Mouse (Mus musculus): ENCODE measurements around the gene Prima1. TPM values are rescaled to one million over a fixed set of nuclear protein-coding genes. Genes with fewer than 3 reads are reported as not detected.

The Prima1 gene
- polyA plus RNA-seq, 1 experiment from 2014 or later, result 0.25 TPM

DNA sequence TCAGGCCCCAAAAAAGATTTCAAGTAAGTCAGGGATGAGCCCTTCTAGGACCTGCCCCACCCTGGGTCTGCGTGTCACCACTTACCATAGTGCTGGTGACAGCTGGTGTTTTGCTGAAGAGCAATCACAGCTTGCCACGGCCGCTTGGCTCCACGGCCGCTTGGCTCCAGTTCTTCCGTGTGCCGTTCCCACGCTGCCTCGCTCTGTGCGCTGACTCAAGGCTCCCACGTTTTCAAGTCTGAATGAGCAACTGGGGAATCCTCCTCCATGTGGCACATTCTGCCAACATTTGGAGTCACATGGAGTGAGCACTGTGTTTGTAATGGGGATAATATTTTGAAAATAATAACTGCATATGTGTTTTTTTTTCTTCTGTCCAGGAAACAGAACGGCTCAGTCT lies 52.2 kb downstream of the Prima1 start:
- Histone ChIP-seq H3K4me2 (no peak overlapping the region), H3K4me1 (replicated peaks) (peaks cover 15% of the 10 kb centered on the region), H3K27ac (no peak overlapping the region), H3K9ac (no peak overlapping the region), H3K36me3 (no peaks in the 10 kb centered on the region), H3K9me3 (replicated peaks) (no peaks in the 10 kb centered on the region), H3K27me3 (0 out of 2 replicates have a peak, but pooled peaks cover 8% of the 10 kb centered on the region), H3K4me3 (no peak overlapping the region)
- ATAC-seq (replicated peaks; ENCODE audit: insufficient number of reproducible peaks, insufficient read depth, low FRiP score, low read depth), result no peak
- 51% methylated on average over 12 of the region's 12 CpGs for WGBS

GRCm38 (mm10) chr12:103188223-103188622 lies 53.7 kb downstream of the Prima1 start:
- peak; percentile 71 for ATAC-seq (replicated peaks; ENCODE audit: insufficient number of reproducible peaks, insufficient read depth, low FRiP score, low read depth)
- WGBS, result 38% methylated on average over 8 of the region's 8 CpGs
- Histone ChIP-seq H3K27me3 (0 out of 2 replicates have a peak, but pooled peaks cover 3% of the 10 kb centered on the region), H3K9me3 (replicated peaks) (no peaks in the 10 kb centered on the region), H3K27ac (no peak overlapping the region), H3K36me3 (no peaks in the 10 kb centered on the region), H3K4me2 (no peak overlapping the region), H3K4me1 (replicated peaks) (peaks cover 15% of the 10 kb centered on the region), H3K9ac (no peak overlapping the region), H3K4me3 (no peak overlapping the region)

- Histone ChIP-seq H3K36me3 (no peaks in the 10 kb centered on the region), H3K4me1 (replicated peaks) (peaks cover 15% of the 10 kb centered on the region), H3K9ac (no peak overlapping the region), H3K9me3 (replicated peaks) (no peaks in the 10 kb centered on the region), H3K4me2 (no peak overlapping the region), H3K27me3 (no peaks in the 10 kb centered on the region), H3K4me3 (no peak overlapping the region), H3K27ac (no peak overlapping the region)
- no peak for ATAC-seq (replicated peaks; ENCODE audit: insufficient number of reproducible peaks, insufficient read depth, low FRiP score, low read depth)
- WGBS, result 81% methylated on average over 7 of the region's 7 CpGs
These were observed 54.9 kb downstream of the Prima1 start for GRCm38 (mm10) chr12:103187020-103187419.

DNA sequence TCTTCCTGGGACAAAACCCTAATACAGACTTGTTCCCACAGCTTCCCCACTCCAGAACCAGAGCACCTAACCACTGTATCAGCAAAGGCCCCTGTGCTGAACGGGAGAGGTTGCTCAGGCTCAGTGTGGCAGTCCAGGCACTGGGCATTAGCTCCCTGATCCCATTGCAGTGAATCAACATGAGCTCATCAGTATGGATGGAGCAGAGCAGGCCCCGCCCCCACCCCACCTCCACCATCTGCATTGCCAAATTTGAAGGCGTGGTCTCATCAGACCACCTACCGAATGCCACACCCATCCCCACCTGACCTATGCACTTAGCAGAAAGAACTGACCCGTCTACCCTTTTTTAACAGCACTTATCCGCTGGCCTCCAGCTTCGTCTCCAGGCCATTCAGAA lies 58.9 kb downstream of the Prima1 start:
- whole genome bisulfite sequencing, result 21% methylated on average over 7 of the region's 7 CpGs
- Histone ChIP-seq H3K9me3 (replicated peaks) (no peaks in the 10 kb centered on the region), H3K4me1 (replicated peaks) (peaks cover 4% of the 10 kb centered on the region), H3K27ac (no peak overlapping the region), H3K27me3 (no peaks in the 10 kb centered on the region), H3K9ac (no peak overlapping the region), H3K4me2 (no peak overlapping the region), H3K36me3 (no peaks in the 10 kb centered on the region), H3K4me3 (no peak overlapping the region)
- ATAC-seq (replicated peaks; ENCODE audit: insufficient number of reproducible peaks, insufficient read depth, low FRiP score, low read depth), result no peak

- Histone ChIP-seq H3K4me2 (no peak overlapping the region), H3K4me3 (no peak overlapping the region)
- ATAC-seq (replicated peaks; ENCODE audit: insufficient number of reproducible peaks, insufficient read depth, low FRiP score, low read depth), result no peak
These were observed 73.1 kb downstream of the Prima1 start for GRCm38 (mm10) chr12:103168892-103169291.

GRCm38 (mm10) chr12:103164101-103165030 lies 77.6 kb downstream of the Prima1 start:
- Histone ChIP-seq H3K9ac (no peak overlapping the region), H3K36me3 (no peaks in the 10 kb centered on the region), H3K27ac (no peak overlapping the region), H3K4me1 (replicated peaks) (no peaks in the 10 kb centered on the region), H3K27me3 (0 out of 2 replicates have a peak, but pooled peaks cover under 1% of the 10 kb centered on the region), H3K9me3 (replicated peaks) (no peaks in the 10 kb centered on the region), H3K4me3 (no peak overlapping the region), H3K4me2 (no peak overlapping the region)
- 71% methylated on average over 14 of the region's 14 CpGs for WGBS
- no peak for ATAC-seq (replicated peaks; ENCODE audit: insufficient number of reproducible peaks, insufficient read depth, low FRiP score, low read depth)

More at GRCm38 (mm10) chr12:103168892-103169291, 73.1 kb downstream of the Prima1 start:
- Histone ChIP-seq H3K27ac (no peak overlapping the region), H3K36me3 (no peaks in the 10 kb centered on the region), H3K9me3 (replicated peaks) (no peaks in the 10 kb centered on the region), H3K9ac (no peak overlapping the region), H3K27me3 (no peaks in the 10 kb centered on the region), H3K4me1 (replicated peaks) (peaks cover 7% of the 10 kb centered on the region)
- WGBS, result 62% methylated on average over 12 of the region's 12 CpGs

DNA sequence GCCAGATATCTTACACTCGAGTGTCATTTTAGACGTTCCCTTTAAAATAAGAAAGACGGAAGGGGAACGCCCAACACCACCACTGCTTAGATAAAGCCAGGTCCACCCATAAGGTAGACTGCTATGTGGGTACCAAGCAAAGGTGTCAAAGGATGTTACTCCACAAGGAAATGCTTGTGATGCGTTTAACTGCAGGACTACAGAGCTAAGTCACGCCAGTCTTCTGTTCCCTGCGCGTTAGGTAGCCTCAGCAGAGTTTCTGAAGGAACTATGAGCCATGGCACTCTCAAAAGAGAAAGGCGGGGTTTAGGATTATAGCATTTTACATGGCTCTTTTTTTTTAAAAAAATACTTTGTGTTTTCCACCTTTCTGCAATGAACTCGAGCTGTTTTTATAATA lies 78.4 kb downstream of the Prima1 start:
- Histone ChIP-seq H3K27me3 (peaks cover 8% of the 10 kb centered on the region; the same call in 1 of the 2 replicates), H3K4me3 (no peak overlapping the region), H3K9ac (no peak overlapping the region), H3K4me1 (replicated peaks) (no peaks in the 10 kb centered on the region), H3K27ac (no peak overlapping the region), H3K9me3 (replicated peaks) (no peaks in the 10 kb centered on the region), H3K36me3 (no peaks in the 10 kb centered on the region), H3K4me2 (no peak overlapping the region)
- 75% methylated on average over 10 of the region's 10 CpGs for WGBS
- no peak for ATAC-seq (replicated peaks; ENCODE audit: insufficient number of reproducible peaks, insufficient read depth, low FRiP score, low read depth)

DNA sequence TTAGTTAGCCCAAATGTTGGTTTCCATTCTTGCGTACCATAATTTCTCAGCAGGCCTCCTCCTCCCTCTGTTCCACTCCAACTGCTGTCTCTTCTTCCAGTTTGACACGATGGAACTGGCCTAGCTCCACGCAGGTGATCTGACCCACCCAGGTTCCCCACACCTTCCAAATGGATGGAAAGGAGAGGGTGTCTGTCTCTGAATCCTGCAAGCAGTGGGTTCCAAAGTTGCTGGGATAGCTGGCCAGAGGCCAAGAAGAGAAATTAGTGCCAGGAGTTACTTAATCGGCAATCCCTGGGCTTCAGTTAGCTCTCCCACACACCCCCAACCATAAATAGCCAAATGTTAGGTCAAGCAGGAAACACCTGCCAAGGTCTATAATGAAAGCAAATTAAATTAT lies 81.2 kb downstream of the Prima1 start:
- 80% methylated on average over 4 of the region's 4 CpGs for WGBS
- Histone ChIP-seq H3K4me1 (replicated peaks) (no peaks in the 10 kb centered on the region), H3K9me3 (replicated peaks) (no peaks in the 10 kb centered on the region), H3K4me2 (no peak overlapping the region), H3K9ac (no peak overlapping the region), H3K4me3 (no peak overlapping the region), H3K27me3 (peaks cover 8% of the 10 kb centered on the region; the same call in 1 of the 2 replicates), H3K27ac (no peak overlapping the region), H3K36me3 (no peaks in the 10 kb centered on the region)
- no peak for ATAC-seq (replicated peaks; ENCODE audit: insufficient number of reproducible peaks, insufficient read depth, low FRiP score, low read depth)

DNA sequence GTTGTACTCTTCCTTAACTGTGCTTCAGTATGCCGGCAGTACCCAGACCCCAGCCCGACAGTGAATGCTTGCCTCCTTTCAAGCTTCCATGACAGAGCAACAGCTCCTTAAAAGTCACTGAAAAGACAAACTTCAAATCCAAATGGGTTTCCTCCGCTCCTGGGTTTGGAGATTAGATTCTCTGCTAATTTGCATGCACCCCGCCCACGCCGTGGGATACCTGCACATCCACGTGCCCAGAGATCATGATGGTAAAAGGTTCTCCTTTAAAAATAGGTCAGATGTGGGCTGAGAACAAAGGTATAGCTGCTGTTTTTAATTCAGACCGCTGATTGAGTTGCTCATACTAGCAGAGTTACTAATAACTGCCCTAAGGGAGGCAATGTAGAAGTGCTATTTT lies 82.9 kb downstream of the Prima1 start:
- no peak for ATAC-seq (replicated peaks; ENCODE audit: insufficient number of reproducible peaks, insufficient read depth, low FRiP score, low read depth)
- Histone ChIP-seq H3K9me3 (replicated peaks) (no peaks in the 10 kb centered on the region), H3K27ac (no peak overlapping the region), H3K4me3 (no peak overlapping the region), H3K4me1 (replicated peaks) (no peaks in the 10 kb centered on the region), H3K9ac (no peak overlapping the region), H3K36me3 (no peaks in the 10 kb centered on the region), H3K27me3 (peaks cover 8% of the 10 kb centered on the region; the same call in 1 of the 2 replicates), H3K4me2 (no peak overlapping the region)
- WGBS, result 68% methylated on average over 8 of the region's 8 CpGs

- Histone ChIP-seq H3K36me3 (no peaks in the 10 kb centered on the region), H3K9ac (no peak overlapping the region), H3K9me3 (replicated peaks) (no peaks in the 10 kb centered on the region), H3K4me3 (no peak overlapping the region), H3K27ac (no peak overlapping the region), H3K27me3 (peaks cover 8% of the 10 kb centered on the region; the same call in 1 of the 2 replicates), H3K4me2 (no peak overlapping the region), H3K4me1 (replicated peaks) (no peaks in the 10 kb centered on the region)
- WGBS, result 50% methylated on average over 18 of the region's 18 CpGs
- no peak for ATAC-seq (replicated peaks; ENCODE audit: insufficient number of reproducible peaks, insufficient read depth, low FRiP score, low read depth)
These were observed 84.6 kb downstream of the Prima1 start for GRCm38 (mm10) chr12:103157129-103157910.

DNA sequence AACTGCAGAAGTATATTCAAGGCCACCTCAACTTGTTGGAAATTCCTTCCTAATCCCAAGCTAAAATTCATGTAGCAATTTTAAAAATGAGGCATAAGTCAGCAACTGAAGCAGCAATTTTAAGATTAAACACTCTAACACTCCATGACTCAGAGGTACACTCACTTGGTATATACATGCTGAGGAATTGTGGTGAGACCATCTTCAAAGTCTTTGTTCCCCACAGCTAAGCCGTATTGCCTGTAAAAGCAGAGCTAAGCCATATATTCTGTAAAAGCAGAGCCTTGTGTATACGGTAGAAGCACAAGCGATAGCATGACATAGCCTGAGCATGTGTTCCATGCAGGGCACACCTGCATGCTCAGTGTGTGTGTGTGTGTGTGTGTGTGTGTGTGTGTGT lies 86.5 kb downstream of the Prima1 start:
- H3K9me3 ChIP-seq (replicated peaks), result no peaks in the 10 kb centered on the region
- 56% methylated on average over 3 of the region's 3 CpGs for WGBS
- H3K4me3 ChIP-seq, result no peak overlapping the region
- H3K4me2 ChIP-seq, result no peak overlapping the region
- H3K27ac ChIP-seq, result no peak overlapping the region
- peaks cover 8% of the 10 kb centered on the region; the same call in 1 of the 2 replicates for H3K27me3 ChIP-seq
- H3K9ac ChIP-seq, result no peak overlapping the region
- H3K36me3 ChIP-seq, result no peaks in the 10 kb centered on the region
- no peaks in the 10 kb centered on the region for H3K4me1 ChIP-seq (replicated peaks)
- ATAC-seq (replicated peaks; ENCODE audit: insufficient number of reproducible peaks, insufficient read depth, low FRiP score, low read depth), result no peak
